Comparison of ENCODE assay signal across 24 mouse cellular contexts in the genomic region with DNA sequence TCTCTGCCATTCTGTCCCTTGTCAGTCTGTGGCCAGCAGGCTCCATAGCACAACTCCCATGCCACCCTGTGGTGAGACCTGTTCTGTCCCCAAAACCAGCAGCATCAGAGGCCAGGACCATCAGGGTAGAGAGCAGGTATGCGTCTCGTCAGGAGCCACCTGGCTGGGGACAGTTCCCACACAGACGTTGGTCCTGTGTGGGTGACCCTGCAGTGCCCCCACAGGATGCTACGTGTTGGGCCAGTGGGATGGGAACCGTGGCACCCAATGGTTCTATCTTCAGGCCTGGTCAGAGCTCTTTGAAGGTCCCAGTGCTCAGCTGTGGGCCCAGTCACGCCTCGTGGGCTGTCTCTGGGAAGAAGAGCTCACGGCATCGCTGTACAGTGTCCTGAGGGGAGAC. TPM values are rescaled to one million over a fixed set of nuclear protein-coding genes. Genes with fewer than 3 reads are reported as not detected.
"Had no signal": no experiment of that assay in that cellular context is flagged by ENCODE, and none has a peak within 500 bp of the region (broad histone marks: within the 10 kb centered on the region; RNA-seq: fewer than 3 reads in every experiment).

No protein-coding gene starts in this region.

- H3K27me3 ChIP-seq: limb, embryonic 15.5 days; liver, embryonic 13.5 days; neural tube, embryonic 15.5 days had no signal

- H3K4me3 ChIP-seq: limb, embryonic 15.5 days; liver, embryonic 13.5 days; midbrain, embryonic 10.5 days; myocyte; neural tube, embryonic 15.5 days had no signal

- H3K27ac ChIP-seq: limb, embryonic 15.5 days; liver, embryonic 13.5 days; midbrain, embryonic 10.5 days; neural tube, embryonic 15.5 days had no signal

- H3K4me1 ChIP-seq: neural tube, embryonic 15.5 days had no signal

- H3K9ac ChIP-seq: limb, embryonic 15.5 days; liver, embryonic 13.5 days; neural tube, embryonic 15.5 days had no signal

- H3K9me3 ChIP-seq: limb, embryonic 15.5 days; liver, embryonic 13.5 days; midbrain, embryonic 10.5 days; neural tube, embryonic 15.5 days had no signal

- H3K4me2 ChIP-seq: limb, embryonic 15.5 days; liver, embryonic 13.5 days; neural tube, embryonic 15.5 days had no signal

- DNase-seq: kidney, postnatal 14 days; layer of hippocampus, adult 9-11 months; layer of hippocampus, postnatal 36 days; liver, embryonic 13.5 days; lung, adult 18-20 months; lung, postnatal 10 days; lung, postnatal 4 days; right cerebral cortex, adult 18-20 months; right cerebral cortex, postnatal 25 days; thymus, postnatal 36 days had no signal

RNA-seq across cellular contexts. Expression of gene Csdc2, which starts 14.6 kb away (rescaled TPM):
- total RNA-seq: megakaryocyte, adult 5-6 weeks had no signal

RNA-seq across cellular contexts. Expression of gene 1700029P11Rik, which starts 29.2 kb away (rescaled TPM):
- total RNA-seq: layer of hippocampus, postnatal 36 days; left cerebral cortex, adult 8-10 months; left cerebral cortex, postnatal 25 days; megakaryocyte, adult 5-6 weeks had no signal
- polyA plus RNA-seq: kidney, embryonic 14.5 days; large intestine, adult 2 months; limb, embryonic 11.5 days; limb, embryonic 15.5 days; liver, embryonic 13.5 days; midbrain, embryonic 10.5 days; myocyte; neural tube, embryonic 11.5 days; neural tube, embryonic 15.5 days; small intestine, adult 2 months; stomach, embryonic 16.5 days; thymus, postnatal 0 days had no signal
